Mouse (Mus musculus): Measurements from ENCODE around the gene Elk4.

GRCm38 (mm10) chr1:131968983-131969382 is 38.4 kb upstream of the Elk4 start:
- TF ChIP-seq POLR2A (IDR thresholded peaks at IDR 0.05; ENCODE audit: insufficient read depth, low read length) (no peak), EP300 (IDR thresholded peaks at IDR 0.05; ENCODE audit: insufficient read depth, low read depth, low read length) (no peak), CTCF (IDR thresholded peaks at IDR 0.05; ENCODE audit: low read depth, low read length) (no peak)

Measured in ES-Bruce4 (cell line).